Mouse (Mus musculus) kidney, adult 2 months (tissue): Measurements from ENCODE around the gene Mymk.

Experiments
- CTCF ChIP-seq: fragments of 200-500 bp; conservative IDR thresholded peaks from 2 replicates; pipeline ENCODE4 v1.5.1; 2011; ENCODE audit warnings: low read depth, mild to moderate bottlenecking, control low read depth, low read length, moderate library complexity, mixed read lengths; ENCODE audit not compliant: insufficient read depth, insufficient read length
- POLR2A ChIP-seq: fragments of 200-500 bp; IDR thresholded peaks from one replicate; pipeline ENCODE4 v1.6.1; 2011; ENCODE audit warnings: low read depth, low read length, control low read depth

- no peak for TF ChIP-seq CTCF
- no peak for TF ChIP-seq POLR2A
Measured at GRCm38 (mm10) chr2:27025545-27025944, 46.4 kb downstream of the Mymk start.
